Mouse (Mus musculus) G1E (cell line): ENCODE results near the gene Gss.

Experiments
- CTCF ChIP-seq: IDR thresholded peaks from 2 replicates; pipeline ENCODE4 v1.5.1; 2012; ENCODE audit warnings: low read depth, low read length, inconsistent platforms, mixed read lengths
- GATA1 ChIP-seq: IDR thresholded peaks from 2 replicates; pipeline ENCODE4 v1.6.1; 2012; ENCODE audit warnings: borderline replicate concordance, low read length, inconsistent platforms, mixed read lengths
- POLR2AphosphoS5 ChIP-seq: IDR thresholded peaks from 2 replicates; pipeline ENCODE4 v1.6.1; 2012; ENCODE audit warnings: low read depth, low read length, inconsistent platforms; ENCODE audit not compliant: insufficient replicate concordance
- TAL1 ChIP-seq: conservative IDR thresholded peaks from 2 replicates; pipeline ENCODE4 v1.6.1; 2012; ENCODE audit warnings: low read depth, low read length, inconsistent platforms, mixed read lengths

GRCm38 (mm10) chr2:155626277-155626676 is 33.7 kb upstream of the Gss start:
- TF ChIP-seq CTCF (no peak), GATA1 (no peak), POLR2AphosphoS5 (no peak), TAL1 (no peak)
